Mouse (Mus musculus): ENCODE results near the gene Lrig1. TPM values are rescaled to one million over a fixed set of nuclear protein-coding genes. Genes with fewer than 3 reads are reported as not detected.

Gene Lrig1
- polyA plus RNA-seq, 1 experiment = 3.0 TPM

GRCm38 (mm10) chr6:94665677-94666076, 34.3 kb downstream of the Lrig1 start:
- Histone ChIP-seq H3K4me3 (replicated peaks; ENCODE audit: control insufficient read depth, low read depth, low read length) (no peak overlapping the region), H3K27ac (ENCODE audit: control insufficient read depth, insufficient read depth, low read depth, low read length, poor library complexity) (no peak overlapping the region), H3K4me1 (ENCODE audit: control insufficient read depth, insufficient read depth, low read length) (no peaks in the 10 kb centered on the region)
- WGBS = 84% methylated on average over 1 of the region's 1 CpGs
- no peak for TF ChIP-seq CTCF (IDR thresholded peaks at IDR 0.05; ENCODE audit: control insufficient read depth, insufficient read depth, low read length)
- no peak for TF ChIP-seq POLR2A (IDR thresholded peaks at IDR 0.05; ENCODE audit: borderline replicate concordance, control insufficient read depth, low read depth, low read length)

DNA sequence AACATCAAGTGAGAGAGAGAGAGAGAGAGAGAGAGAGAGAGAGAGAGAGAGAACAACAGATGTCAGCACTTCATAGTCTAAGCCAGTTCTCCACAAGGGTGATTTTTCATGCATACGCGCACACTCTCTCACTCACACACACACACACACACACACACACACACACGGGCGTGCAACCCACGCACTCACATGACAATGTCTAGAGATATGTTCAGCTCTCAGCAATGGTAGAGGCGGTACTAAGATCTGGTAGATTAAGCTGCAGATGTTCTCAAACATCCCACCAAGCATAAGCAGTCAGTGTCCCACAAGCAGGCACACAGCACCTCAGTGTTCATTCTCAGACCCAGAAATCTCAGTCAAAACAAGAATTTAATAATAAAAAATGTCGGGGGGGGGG, 34.7 kb downstream of the Lrig1 start:
- 70% methylated on average over 7 of the region's 7 CpGs for WGBS
- TF ChIP-seq POLR2A (IDR thresholded peaks at IDR 0.05; ENCODE audit: borderline replicate concordance, control insufficient read depth, low read depth, low read length) (no peak), CTCF (IDR thresholded peaks at IDR 0.05; ENCODE audit: control insufficient read depth, insufficient read depth, low read length) (no peak)
- Histone ChIP-seq H3K4me3 (replicated peaks; ENCODE audit: control insufficient read depth, low read depth, low read length) (no peak overlapping the region), H3K4me1 (ENCODE audit: control insufficient read depth, insufficient read depth, low read length) (no peaks in the 10 kb centered on the region), H3K27ac (ENCODE audit: control insufficient read depth, insufficient read depth, low read depth, low read length, poor library complexity) (no peak overlapping the region)

DNA sequence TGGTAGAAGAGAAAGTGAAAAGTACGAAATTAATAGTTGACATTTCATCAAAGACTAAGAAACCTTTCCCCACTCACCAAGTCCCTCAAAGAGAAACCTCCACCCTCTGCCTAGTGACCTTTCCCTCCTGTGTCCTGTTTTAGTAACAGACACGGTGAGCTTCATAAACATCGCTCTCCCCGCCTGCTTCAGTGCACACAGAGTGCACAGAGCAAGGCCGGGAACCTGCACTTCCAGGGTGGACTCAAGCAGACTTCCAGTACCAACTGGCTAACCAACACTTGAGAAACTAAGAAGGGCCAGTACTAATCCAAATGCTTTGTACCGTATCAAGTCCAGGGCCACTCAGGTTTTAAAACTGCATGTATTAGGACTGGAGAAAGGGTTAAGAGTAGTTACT, 36.0 kb downstream of the Lrig1 start:
- 92% methylated on average over 6 of the region's 6 CpGs for WGBS

GRCm38 (mm10) chr6:94661923-94662322, 38.0 kb downstream of the Lrig1 start:
- no peaks in the 10 kb centered on the region for H3K4me1 ChIP-seq (ENCODE audit: control insufficient read depth, insufficient read depth, low read length)
- TF ChIP-seq POLR2A (IDR thresholded peaks at IDR 0.05; ENCODE audit: borderline replicate concordance, control insufficient read depth, low read depth, low read length) (no peak), CTCF (IDR thresholded peaks at IDR 0.05; ENCODE audit: control insufficient read depth, insufficient read depth, low read length) (no peak)
- no peak overlapping the region for H3K27ac ChIP-seq (ENCODE audit: control insufficient read depth, insufficient read depth, low read depth, low read length, poor library complexity)
- WGBS = 83% methylated on average over 9 of the region's 9 CpGs
- no peak overlapping the region for H3K4me3 ChIP-seq (replicated peaks; ENCODE audit: control insufficient read depth, low read depth, low read length)

More for the DNA sequence above, 36.0 kb downstream of the Lrig1 start:
- Histone ChIP-seq H3K27ac (ENCODE audit: control insufficient read depth, insufficient read depth, low read depth, low read length, poor library complexity) (no peak overlapping the region), H3K4me1 (ENCODE audit: control insufficient read depth, insufficient read depth, low read length) (no peaks in the 10 kb centered on the region), H3K4me3 (replicated peaks; ENCODE audit: control insufficient read depth, low read depth, low read length) (no peak overlapping the region)
- TF ChIP-seq CTCF (IDR thresholded peaks at IDR 0.05; ENCODE audit: control insufficient read depth, insufficient read depth, low read length) = no peak
- no peak for TF ChIP-seq POLR2A (IDR thresholded peaks at IDR 0.05; ENCODE audit: borderline replicate concordance, control insufficient read depth, low read depth, low read length)

DNA sequence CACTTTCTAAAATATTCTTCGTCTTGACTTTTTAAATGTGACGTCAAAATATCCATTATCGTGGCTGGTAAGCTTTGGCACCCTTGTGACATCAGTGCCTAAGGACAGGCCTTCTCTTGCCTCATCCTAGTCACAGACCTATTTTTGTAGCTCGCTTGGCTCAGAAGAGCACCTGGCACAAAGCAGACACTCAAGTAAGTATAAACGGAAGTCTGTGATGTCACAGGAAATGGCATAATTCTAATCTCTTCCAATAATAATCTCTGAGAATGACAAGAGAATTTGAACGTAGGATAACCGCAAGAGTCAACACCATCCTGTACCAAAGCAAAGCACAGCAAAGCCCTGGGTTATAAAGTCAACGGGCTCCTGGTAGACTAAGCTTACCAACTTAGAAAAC, 38.6 kb downstream of the Lrig1 start:
- H3K4me1 ChIP-seq (ENCODE audit: control insufficient read depth, insufficient read depth, low read length) = no peaks in the 10 kb centered on the region
- 76% methylated on average over 8 of the region's 8 CpGs for WGBS
- no peak overlapping the region for H3K27ac ChIP-seq (ENCODE audit: control insufficient read depth, insufficient read depth, low read depth, low read length, poor library complexity)
- no peak for TF ChIP-seq CTCF (IDR thresholded peaks at IDR 0.05; ENCODE audit: control insufficient read depth, insufficient read depth, low read length)
- TF ChIP-seq POLR2A (IDR thresholded peaks at IDR 0.05; ENCODE audit: borderline replicate concordance, control insufficient read depth, low read depth, low read length) = no peak
- no peak overlapping the region for H3K4me3 ChIP-seq (replicated peaks; ENCODE audit: control insufficient read depth, low read depth, low read length)

DNA sequence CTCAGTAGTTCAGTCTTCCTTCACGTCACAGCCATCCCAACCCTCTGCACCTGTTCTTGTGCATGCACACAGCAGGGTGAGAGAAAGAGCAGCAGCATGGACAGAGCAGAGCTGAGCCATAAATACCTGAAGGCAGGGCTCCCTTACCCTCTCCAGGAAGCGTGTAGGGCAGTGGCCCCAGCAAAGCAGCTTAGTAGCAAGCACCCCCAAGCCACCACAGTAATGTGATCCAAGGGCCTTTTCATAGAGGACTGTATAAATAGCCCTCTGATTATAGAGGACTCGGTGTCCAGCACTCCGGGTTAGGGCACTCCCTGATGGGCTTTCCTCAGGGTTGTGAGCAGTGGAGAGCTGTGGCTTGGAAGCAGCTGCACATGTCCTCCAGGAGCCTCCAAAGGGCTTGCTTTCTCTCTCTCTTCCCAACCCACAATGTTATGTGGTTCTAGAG, 40.0 kb downstream of the Lrig1 start:
- no peak for TF ChIP-seq POLR2A (IDR thresholded peaks at IDR 0.05; ENCODE audit: borderline replicate concordance, control insufficient read depth, low read depth, low read length)
- TF ChIP-seq CTCF (IDR thresholded peaks at IDR 0.05; ENCODE audit: control insufficient read depth, insufficient read depth, low read length) = no peak
- WGBS = 76% methylated on average over 4 of the region's 4 CpGs
- H3K4me1 ChIP-seq (ENCODE audit: control insufficient read depth, insufficient read depth, low read length) = no peaks in the 10 kb centered on the region
- no peak overlapping the region for H3K4me3 ChIP-seq (replicated peaks; ENCODE audit: control insufficient read depth, low read depth, low read length)
- no peak overlapping the region for H3K27ac ChIP-seq (ENCODE audit: control insufficient read depth, insufficient read depth, low read depth, low read length, poor library complexity)

- Histone ChIP-seq H3K4me3 (replicated peaks; ENCODE audit: control insufficient read depth, low read depth, low read length) (no peak overlapping the region), H3K4me1 (ENCODE audit: control insufficient read depth, insufficient read depth, low read length) (no peaks in the 10 kb centered on the region), H3K27ac (ENCODE audit: control insufficient read depth, insufficient read depth, low read depth, low read length, poor library complexity) (no peak overlapping the region)
- 80% methylated on average over 6 of the region's 6 CpGs for WGBS
- no peak for TF ChIP-seq POLR2A (IDR thresholded peaks at IDR 0.05; ENCODE audit: borderline replicate concordance, control insufficient read depth, low read depth, low read length)
These were observed 41.9 kb downstream of the Lrig1 start for GRCm38 (mm10) chr6:94658136-94658480.

DNA sequence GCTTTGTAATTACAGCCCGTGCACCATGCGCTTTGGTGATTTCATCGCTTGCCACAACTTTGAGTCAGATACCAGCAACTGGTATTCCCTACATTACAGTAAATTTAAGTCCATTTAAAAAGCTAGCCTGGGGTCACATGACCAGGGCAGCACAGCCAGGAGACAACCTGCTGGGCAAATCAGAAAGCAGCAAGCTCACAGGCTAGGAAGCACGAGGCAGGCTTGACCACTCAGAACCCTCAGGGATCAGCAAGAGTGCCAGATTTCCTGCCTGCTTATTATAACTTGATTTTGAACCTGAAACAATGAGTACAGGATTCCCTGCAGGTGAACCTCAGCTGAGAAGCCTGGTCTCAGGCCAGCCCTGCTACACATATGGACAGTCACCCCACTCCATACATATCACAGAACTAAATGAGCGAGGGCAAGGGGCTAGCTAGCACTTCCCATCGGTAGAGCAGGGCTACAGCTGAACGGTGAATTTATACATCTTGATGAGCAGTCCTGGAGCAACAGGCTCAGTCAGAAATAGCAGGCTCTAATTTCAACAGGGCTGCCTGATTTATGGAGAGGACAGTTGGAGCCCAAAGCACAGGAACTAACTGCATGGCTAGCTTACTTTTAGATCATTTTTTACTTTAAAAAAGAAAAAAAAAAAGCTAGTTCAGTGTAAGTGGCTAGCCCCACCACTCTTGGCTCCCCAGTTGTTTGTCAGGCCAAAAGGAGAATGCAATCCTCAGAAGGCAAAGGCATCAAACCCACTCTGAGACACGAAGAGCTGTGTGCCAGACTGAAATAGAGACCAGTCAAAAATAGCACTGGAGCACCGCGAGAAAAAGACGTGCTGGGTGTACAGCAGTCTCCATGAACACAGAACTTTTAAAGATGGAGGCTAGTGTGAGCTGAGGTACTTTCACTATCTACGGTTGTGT, 42.5 kb downstream of the Lrig1 start:
- TF ChIP-seq CTCF (IDR thresholded peaks at IDR 0.05; ENCODE audit: control insufficient read depth, insufficient read depth, low read length) (no peak), POLR2A (IDR thresholded peaks at IDR 0.05; ENCODE audit: borderline replicate concordance, control insufficient read depth, low read depth, low read length) (no peak)
- H3K27ac ChIP-seq (ENCODE audit: control insufficient read depth, insufficient read depth, low read depth, low read length, poor library complexity) = no peak overlapping the region
- WGBS = 84% methylated on average over 12 of the region's 12 CpGs
- no peak overlapping the region for H3K4me3 ChIP-seq (replicated peaks; ENCODE audit: control insufficient read depth, low read depth, low read length)
- H3K4me1 ChIP-seq (ENCODE audit: control insufficient read depth, insufficient read depth, low read length) = no peaks in the 10 kb centered on the region

Data from bone marrow, adult 2 months (tissue).